Mouse (Mus musculus): ENCODE results near the gene Sult1e1. TPM values are rescaled to one million over a fixed set of nuclear protein-coding genes. Genes with fewer than 3 reads are reported as not detected.

Sult1e1 gene
- polyA plus RNA-seq, 1 experiment = not detected

DNA sequence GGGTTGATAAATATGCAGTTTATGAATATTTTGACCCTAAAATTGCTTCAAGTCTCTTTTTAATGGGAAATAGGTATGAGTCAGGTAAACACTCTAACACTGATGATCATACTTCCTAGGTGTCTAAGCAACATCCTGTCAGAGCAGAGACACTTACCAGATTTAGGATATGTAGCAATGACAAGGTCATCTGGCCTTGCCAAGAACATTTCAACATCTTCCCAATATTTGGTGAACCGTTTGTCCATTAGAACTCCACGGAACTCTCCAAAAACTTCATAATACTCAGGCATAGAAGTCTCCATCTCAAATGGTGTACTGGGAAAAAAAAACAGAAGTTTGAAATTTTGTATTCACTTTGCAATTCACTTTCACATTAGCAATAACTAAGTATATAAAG, 1.5 kb downstream of the Sult1e1 start:
- no peak for TF ChIP-seq CTCF (IDR thresholded peaks at IDR 0.05; ENCODE audit: control insufficient read depth, insufficient read depth, insufficient read length)
- TF ChIP-seq MYOD1 (IDR thresholded peaks at IDR 0.05; ENCODE audit: control insufficient read depth, insufficient read length, low read depth) = no peak
- no peak for TF ChIP-seq CEBPB (IDR thresholded peaks at IDR 0.05; ENCODE audit: low read depth)
- no peak for TF ChIP-seq MYOG (IDR thresholded peaks at IDR 0.05; ENCODE audit: control insufficient read depth, extremely low read depth, insufficient read length)
- TF ChIP-seq MAX (IDR thresholded peaks at IDR 0.05) = no peak
- TF ChIP-seq FOSL1 (IDR thresholded peaks at IDR 0.05; ENCODE audit: insufficient read depth, low read length, poor library complexity, severe bottlenecking) = no peak
- Histone ChIP-seq H3K4me3 (ENCODE audit: insufficient read depth, poor library complexity, severe bottlenecking) (no peak overlapping the region), H3ac (ENCODE audit: control insufficient read depth, insufficient read length, low read depth) (no peak overlapping the region), H3K27me3 (ENCODE audit: control insufficient read depth, insufficient read depth, insufficient read length) (no peaks in the 10 kb centered on the region), H3K79me2 (ENCODE audit: control insufficient read depth, insufficient read depth) (no peaks in the 10 kb centered on the region), H3K36me3 (ENCODE audit: control insufficient read depth, insufficient read depth) (no peaks in the 10 kb centered on the region), H3K79me3 (ENCODE audit: low read depth) (no peaks in the 10 kb centered on the region)

DNA sequence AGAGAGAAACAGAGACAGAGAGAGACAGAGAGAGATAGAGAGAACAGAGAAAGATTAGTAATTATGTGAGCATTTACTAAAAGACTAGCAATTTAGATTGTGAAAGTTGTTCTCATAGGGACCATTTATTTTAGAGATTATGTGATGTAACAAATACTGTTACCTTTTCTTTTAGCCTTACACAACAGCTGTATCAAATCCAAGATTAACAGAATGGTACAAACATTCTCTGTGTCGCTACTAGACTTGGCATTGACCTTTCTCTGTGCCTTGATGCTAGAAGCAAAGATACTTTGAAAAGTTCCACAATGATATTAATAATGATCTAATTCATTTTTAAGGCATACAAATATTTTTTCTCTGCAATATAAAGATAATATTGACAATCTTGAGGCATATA, 11.0 kb downstream of the Sult1e1 start:
- Histone ChIP-seq H3K79me3 (ENCODE audit: low read depth) (no peaks in the 10 kb centered on the region), H3K79me2 (ENCODE audit: control insufficient read depth, insufficient read depth) (no peaks in the 10 kb centered on the region), H3K27me3 (ENCODE audit: control insufficient read depth, insufficient read depth, insufficient read length) (no peaks in the 10 kb centered on the region), H3ac (ENCODE audit: control insufficient read depth, insufficient read length, low read depth) (no peak overlapping the region), H3K36me3 (ENCODE audit: control insufficient read depth, insufficient read depth) (no peaks in the 10 kb centered on the region), H3K4me3 (ENCODE audit: insufficient read depth, poor library complexity, severe bottlenecking) (no peak overlapping the region)
- TF ChIP-seq CEBPB (IDR thresholded peaks at IDR 0.05; ENCODE audit: low read depth) = no peak
- no peak for TF ChIP-seq USF1 (IDR thresholded peaks at IDR 0.05; ENCODE audit: low read depth)
- TF ChIP-seq MAX (IDR thresholded peaks at IDR 0.05) = no peak
- no peak for TF ChIP-seq MYOG (IDR thresholded peaks at IDR 0.05; ENCODE audit: control insufficient read depth, extremely low read depth, insufficient read length)
- TF ChIP-seq MYOD1 (IDR thresholded peaks at IDR 0.05; ENCODE audit: control insufficient read depth, insufficient read length, low read depth) = no peak

DNA sequence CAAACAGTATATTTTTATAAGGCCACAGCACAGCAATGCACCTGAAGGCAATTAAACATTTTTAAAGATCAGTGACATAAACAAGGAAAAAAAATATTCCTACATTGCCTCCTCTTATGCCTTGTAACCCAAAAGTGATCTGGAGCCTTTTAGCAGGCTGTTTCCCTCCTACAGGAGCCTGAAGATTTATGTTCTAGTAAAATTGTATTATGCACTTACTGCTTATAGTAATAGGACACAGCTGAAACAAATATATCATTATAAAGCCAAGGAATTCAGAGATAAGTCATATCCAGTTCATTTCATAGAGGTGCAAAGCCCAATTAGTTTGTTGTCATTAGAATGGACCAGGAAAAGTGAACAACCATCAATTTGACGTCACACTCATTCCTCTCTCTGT, 17.2 kb downstream of the Sult1e1 start:
- Histone ChIP-seq H3K36me3 (ENCODE audit: control insufficient read depth, insufficient read depth) (no peaks in the 10 kb centered on the region), H3K79me2 (ENCODE audit: control insufficient read depth, insufficient read depth) (no peaks in the 10 kb centered on the region), H3K4me3 (ENCODE audit: insufficient read depth, poor library complexity, severe bottlenecking) (no peak overlapping the region), H3K27me3 (ENCODE audit: control insufficient read depth, insufficient read depth, insufficient read length) (no peaks in the 10 kb centered on the region), H3ac (ENCODE audit: control insufficient read depth, insufficient read length, low read depth) (no peak overlapping the region), H3K79me3 (ENCODE audit: low read depth) (no peaks in the 10 kb centered on the region)
- TF ChIP-seq MYOG (IDR thresholded peaks at IDR 0.05; ENCODE audit: control insufficient read depth, extremely low read depth, insufficient read length) = no peak
- no peak for TF ChIP-seq MAX (IDR thresholded peaks at IDR 0.05)
- no peak for TF ChIP-seq CEBPB (IDR thresholded peaks at IDR 0.05; ENCODE audit: low read depth)
- no peak for TF ChIP-seq CTCF (IDR thresholded peaks at IDR 0.05; ENCODE audit: control insufficient read depth, insufficient read depth, insufficient read length)
- no peak for TF ChIP-seq USF1 (IDR thresholded peaks at IDR 0.05; ENCODE audit: low read depth)

DNA sequence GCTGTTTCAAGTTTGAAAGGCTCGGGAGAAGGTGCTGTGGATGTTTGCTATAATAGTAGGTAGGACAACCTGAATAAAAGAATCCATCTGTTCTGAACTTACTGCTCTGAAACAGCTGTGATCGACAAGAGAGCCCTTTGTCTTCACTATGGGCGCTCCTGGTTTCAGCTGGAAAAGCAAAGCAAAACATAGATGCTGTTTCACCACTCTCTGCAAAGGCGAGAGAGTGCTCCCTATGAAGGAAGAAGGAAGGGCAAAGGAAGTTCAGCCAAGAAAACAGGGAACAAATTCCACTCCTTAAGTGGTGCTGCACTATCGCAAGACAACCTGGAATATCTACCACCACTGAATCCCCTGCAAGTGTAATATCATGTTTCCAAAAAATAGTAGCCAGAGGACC, 17.9 kb downstream of the Sult1e1 start:
- Histone ChIP-seq H3K79me2 (ENCODE audit: control insufficient read depth, insufficient read depth) (no peaks in the 10 kb centered on the region), H3K4me3 (ENCODE audit: insufficient read depth, poor library complexity, severe bottlenecking) (no peak overlapping the region), H3K79me3 (ENCODE audit: low read depth) (no peaks in the 10 kb centered on the region), H3K27me3 (ENCODE audit: control insufficient read depth, insufficient read depth, insufficient read length) (no peaks in the 10 kb centered on the region), H3K36me3 (ENCODE audit: control insufficient read depth, insufficient read depth) (no peaks in the 10 kb centered on the region), H3ac (ENCODE audit: control insufficient read depth, insufficient read length, low read depth) (no peak overlapping the region)
- no peak for TF ChIP-seq MYOD1 (IDR thresholded peaks at IDR 0.05; ENCODE audit: control insufficient read depth, insufficient read length, low read depth)
- TF ChIP-seq MYOG (IDR thresholded peaks at IDR 0.05; ENCODE audit: control insufficient read depth, extremely low read depth, insufficient read length) = no peak
- no peak for TF ChIP-seq USF1 (IDR thresholded peaks at IDR 0.05; ENCODE audit: low read depth)
- no peak for TF ChIP-seq MAX (IDR thresholded peaks at IDR 0.05)
- TF ChIP-seq CTCF (IDR thresholded peaks at IDR 0.05; ENCODE audit: control insufficient read depth, insufficient read depth, insufficient read length) = no peak
- no peak for TF ChIP-seq CEBPB (IDR thresholded peaks at IDR 0.05; ENCODE audit: low read depth)
- no peak for TF ChIP-seq FOSL1 (IDR thresholded peaks at IDR 0.05; ENCODE audit: insufficient read depth, low read length, poor library complexity, severe bottlenecking)

DNA sequence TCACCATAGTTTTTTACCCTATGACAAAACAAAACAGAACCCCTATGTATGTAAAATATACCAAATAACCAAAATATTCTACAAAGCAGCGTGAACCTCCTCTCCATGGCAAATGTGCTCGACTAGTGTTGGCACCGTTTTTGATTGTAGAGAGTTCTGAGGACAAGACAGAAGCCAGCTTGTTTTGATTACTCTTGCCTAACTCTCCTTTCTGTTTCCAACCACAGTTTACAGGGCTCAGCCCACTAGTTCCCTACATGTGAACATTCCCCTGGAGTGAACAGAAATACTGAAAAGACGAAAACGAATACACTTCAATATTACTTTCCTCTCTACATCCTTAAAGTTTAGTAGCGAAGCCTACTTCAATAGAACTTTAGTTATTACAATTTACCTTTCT, 18.6 kb downstream of the Sult1e1 start:
- Histone ChIP-seq H3ac (ENCODE audit: control insufficient read depth, insufficient read length, low read depth) (no peak overlapping the region), H3K79me3 (ENCODE audit: low read depth) (no peaks in the 10 kb centered on the region), H3K36me3 (ENCODE audit: control insufficient read depth, insufficient read depth) (no peaks in the 10 kb centered on the region), H3K79me2 (ENCODE audit: control insufficient read depth, insufficient read depth) (no peaks in the 10 kb centered on the region), H3K27me3 (ENCODE audit: control insufficient read depth, insufficient read depth, insufficient read length) (no peaks in the 10 kb centered on the region), H3K4me3 (ENCODE audit: insufficient read depth, poor library complexity, severe bottlenecking) (no peak overlapping the region)
- TF ChIP-seq CEBPB (IDR thresholded peaks at IDR 0.05; ENCODE audit: low read depth) = no peak
- TF ChIP-seq USF1 (IDR thresholded peaks at IDR 0.05; ENCODE audit: low read depth) = no peak
- TF ChIP-seq MYOG (IDR thresholded peaks at IDR 0.05; ENCODE audit: control insufficient read depth, extremely low read depth, insufficient read length) = no peak
- TF ChIP-seq CTCF (IDR thresholded peaks at IDR 0.05; ENCODE audit: control insufficient read depth, insufficient read depth, insufficient read length) = no peak
- TF ChIP-seq MYOD1 (IDR thresholded peaks at IDR 0.05; ENCODE audit: control insufficient read depth, insufficient read length, low read depth) = no peak
- no peak for TF ChIP-seq MAX (IDR thresholded peaks at IDR 0.05)
- TF ChIP-seq FOSL1 (IDR thresholded peaks at IDR 0.05; ENCODE audit: insufficient read depth, low read length, poor library complexity, severe bottlenecking) = no peak

DNA sequence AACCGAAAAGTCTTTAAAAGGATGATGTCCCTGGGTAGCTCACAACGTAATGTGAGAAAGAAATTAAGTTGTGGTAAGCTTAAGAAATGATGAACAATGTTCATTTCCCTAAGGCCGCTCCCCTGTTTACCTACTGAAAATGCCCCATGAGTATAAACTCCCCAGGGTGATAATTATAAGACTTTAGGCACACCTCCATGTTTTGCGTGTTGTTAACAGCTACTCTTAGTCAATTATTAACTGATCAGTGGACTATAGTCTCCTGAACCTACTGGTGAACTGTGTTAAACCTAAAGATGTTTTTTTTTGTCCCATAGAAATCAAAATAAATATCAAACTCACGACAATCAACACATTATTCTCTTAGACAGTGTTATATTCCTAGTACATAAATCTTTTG, 22.5 kb downstream of the Sult1e1 start, which contains the start of gene Sult1d1:
TSS of gene Sult1d1 (minus strand) at position 183 of the 400 bp plus-strand sequence.
- H3ac ChIP-seq (ENCODE audit: control insufficient read depth, insufficient read length, low read depth) = no peak within 1 kb of the TSS
- H3K36me3 ChIP-seq (ENCODE audit: control insufficient read depth, insufficient read depth) = no peaks in the 10 kb centered on the region
- H3K79me3 ChIP-seq (ENCODE audit: low read depth) = no peaks in the 10 kb centered on the region
- no peaks in the 10 kb centered on the region for H3K79me2 ChIP-seq (ENCODE audit: control insufficient read depth, insufficient read depth)
- TF ChIP-seq CTCF (IDR thresholded peaks at IDR 0.05; ENCODE audit: control insufficient read depth, insufficient read depth, insufficient read length) (no peak), MYOG (IDR thresholded peaks at IDR 0.05; ENCODE audit: control insufficient read depth, extremely low read depth, insufficient read length) (no peak), MAX (IDR thresholded peaks at IDR 0.05) (no peak), MYOD1 (IDR thresholded peaks at IDR 0.05; ENCODE audit: control insufficient read depth, insufficient read length, low read depth) (no peak), FOSL1 (IDR thresholded peaks at IDR 0.05; ENCODE audit: insufficient read depth, low read length, poor library complexity, severe bottlenecking) (no peak), USF1 (IDR thresholded peaks at IDR 0.05; ENCODE audit: low read depth) (no peak), CEBPB (IDR thresholded peaks at IDR 0.05; ENCODE audit: low read depth) (no peak)
- no peak within 1 kb of the TSS for H3K4me3 ChIP-seq (ENCODE audit: insufficient read depth, poor library complexity, severe bottlenecking)
- H3K27me3 ChIP-seq (ENCODE audit: control insufficient read depth, insufficient read depth, insufficient read length) = no peaks in the 10 kb centered on the region
